Mouse (Mus musculus) left cerebral cortex, postnatal 25 days (tissue): ENCODE results near the gene Akain1. TPM values are rescaled to one million over a fixed set of nuclear protein-coding genes. Genes with fewer than 3 reads are reported as not detected.

Source experiments
- DNase-seq, 2 experiments: peaks; one replicate each; pipeline ENCODE4 v3.0.0; 2022; ENCODE audit warnings: low spot score in 2 of 2, mixed read lengths in 1 of 2
- intact Hi-C: fragments of 180-260 bp; cut with DNase I; formaldehyde crosslinking; loops from one replicate; pipeline ENCODE4 v1.15.1; 2025
- total RNA-seq, 2 experiments: library from RNA; stranded (reverse); gene quantifications; 2 replicates each; pipeline ENCODE4 v1.2.3; 2021

Akain1 gene
- 1 to 10 TPM; 4.6 to 4.7 TPM for total RNA-seq

DNA sequence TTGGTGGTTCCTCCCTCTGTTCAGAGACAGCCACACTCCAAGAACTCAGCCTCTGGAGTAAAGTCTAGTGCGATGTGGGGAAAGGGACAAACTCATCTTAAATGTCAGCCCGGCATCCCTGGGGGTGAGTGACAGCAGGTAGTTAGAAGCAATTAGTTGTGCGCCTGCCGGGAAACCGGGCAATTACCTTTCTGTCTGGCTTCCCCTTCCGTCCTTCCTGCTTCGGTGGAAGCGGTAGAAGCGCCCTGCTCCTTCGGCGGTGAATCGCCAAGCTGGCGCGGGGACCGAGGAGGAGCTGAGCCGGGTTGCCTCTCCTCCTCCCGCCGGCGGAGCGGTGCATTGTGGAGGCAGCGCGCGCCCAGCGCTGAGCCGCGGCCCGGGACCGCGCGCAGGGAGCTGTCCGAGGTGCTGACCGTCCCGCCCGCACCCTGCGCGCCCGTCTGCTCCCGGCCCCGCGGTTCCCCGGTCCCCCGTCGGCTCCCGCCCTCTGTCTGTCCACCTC lies at the start of gene Akain1:
Gene Akain1, plus strand, starts transcription at position 337 of the 502 bp plus-strand sequence.
- peak; percentile 40 to 45 for DNase-seq
- intact Hi-C loops = no loop called here

DNA sequence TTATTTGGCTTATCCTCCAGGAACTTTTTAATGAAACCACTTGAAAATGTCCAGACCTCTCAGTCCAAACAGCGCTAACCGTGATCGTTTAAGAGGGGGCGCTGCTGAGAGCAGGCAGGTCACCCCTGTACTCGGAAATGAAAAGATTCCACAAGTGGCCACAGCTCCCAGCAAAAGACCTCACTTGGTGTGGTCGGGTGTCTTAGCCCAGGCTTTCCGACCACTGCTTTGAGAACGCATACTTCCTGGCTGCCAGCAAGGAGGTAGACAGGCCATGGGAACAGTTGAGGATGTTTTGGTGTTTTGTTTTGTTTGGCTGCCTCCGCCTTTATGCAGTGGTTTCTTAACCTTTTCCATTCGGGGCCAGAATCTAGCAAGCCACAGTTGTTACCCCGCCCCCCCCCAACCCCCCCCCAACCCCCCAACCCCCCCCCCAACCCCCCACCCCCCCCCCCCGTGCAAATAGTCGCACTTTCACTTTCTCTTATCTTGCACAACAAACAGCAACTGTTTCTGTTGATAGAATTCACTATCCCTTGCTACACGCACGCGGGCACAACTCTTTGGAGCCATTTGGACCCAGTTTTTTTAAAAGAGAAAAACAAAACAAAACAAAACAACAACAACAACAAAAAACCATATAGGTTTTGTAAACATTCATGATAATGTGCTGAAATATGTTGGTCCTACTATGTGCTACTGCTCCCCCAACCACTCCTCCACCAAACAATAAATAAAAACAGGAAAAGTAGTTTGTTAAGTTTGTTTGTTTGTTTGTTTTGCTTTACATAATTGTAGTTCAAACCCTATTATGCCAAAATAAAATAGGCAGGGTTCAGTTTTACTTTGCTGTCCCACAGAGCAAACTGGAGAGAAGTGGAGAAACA lies 42.7 kb upstream of the Akain1 start:
- DNase-seq = no peak
- intact Hi-C loops = no loop called here

DNA sequence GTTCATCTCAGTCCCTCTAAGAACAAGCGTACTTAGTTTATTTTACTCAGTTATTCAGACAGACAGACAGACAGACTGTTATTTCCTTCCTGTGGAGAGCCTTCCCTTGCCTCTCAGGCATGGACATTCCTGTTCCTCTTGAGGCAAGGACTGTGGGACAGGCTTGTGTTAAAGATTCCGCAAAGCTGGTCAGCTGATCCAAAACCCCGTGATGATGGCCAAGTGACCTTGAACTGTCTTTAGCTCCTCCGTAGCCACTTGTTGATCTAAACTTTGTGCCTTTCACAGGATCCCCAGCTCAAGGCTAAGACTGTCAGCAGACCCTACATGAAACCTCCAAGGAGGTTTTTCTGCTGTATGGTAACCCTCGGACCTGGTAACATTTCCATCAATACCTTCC lies 42.0 kb upstream of the Akain1 start:
- no peak for DNase-seq
- intact Hi-C loops = no loop called here

DNA sequence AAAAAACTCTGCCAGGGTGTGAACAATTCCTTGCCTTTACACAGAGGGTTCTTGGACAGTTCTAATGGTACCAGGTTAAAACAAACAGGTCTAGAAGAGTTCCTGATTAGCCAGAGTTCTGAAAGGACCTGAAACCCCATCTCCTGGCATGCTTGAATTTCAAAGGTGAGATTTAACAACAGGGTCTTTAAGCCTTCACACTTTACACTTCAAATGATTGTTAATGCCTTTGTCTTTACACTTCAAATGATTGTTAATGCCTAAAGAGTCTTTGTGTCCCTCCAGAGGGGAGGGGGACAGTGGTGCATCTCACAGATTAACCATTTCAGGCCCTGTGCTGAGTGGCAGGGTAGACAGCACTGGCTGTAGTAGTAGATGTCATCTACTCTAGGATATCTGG lies 41.0 kb upstream of the Akain1 start:
- DNase-seq = no peak
- intact Hi-C loops = no loop called here

DNA sequence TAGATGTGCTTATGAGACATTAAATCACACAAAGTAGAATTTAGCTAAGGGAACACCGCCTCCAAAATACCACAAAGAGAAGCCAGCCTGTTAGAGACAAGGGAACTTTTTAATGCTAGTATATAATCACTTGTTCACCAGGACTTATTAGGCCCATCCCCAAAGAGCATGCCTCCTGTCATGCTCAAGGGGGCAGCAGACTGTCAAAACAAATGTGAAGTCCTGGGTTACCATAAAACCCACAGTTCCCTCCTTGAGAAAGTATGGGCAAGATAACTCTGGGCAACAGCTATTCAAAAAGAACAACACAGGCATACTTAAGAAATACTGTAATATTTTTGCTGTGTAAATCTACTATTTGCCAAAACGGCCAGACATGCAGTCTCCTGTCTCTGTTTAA lies 38.0 kb upstream of the Akain1 start:
- intact Hi-C loops = no loop called here
- no peak for DNase-seq

GRCm38 (mm10) chr17:69416163-69416562 lies 23.0 kb upstream of the Akain1 start:
- no peak for DNase-seq
- intact Hi-C loops = no loop called here

DNA sequence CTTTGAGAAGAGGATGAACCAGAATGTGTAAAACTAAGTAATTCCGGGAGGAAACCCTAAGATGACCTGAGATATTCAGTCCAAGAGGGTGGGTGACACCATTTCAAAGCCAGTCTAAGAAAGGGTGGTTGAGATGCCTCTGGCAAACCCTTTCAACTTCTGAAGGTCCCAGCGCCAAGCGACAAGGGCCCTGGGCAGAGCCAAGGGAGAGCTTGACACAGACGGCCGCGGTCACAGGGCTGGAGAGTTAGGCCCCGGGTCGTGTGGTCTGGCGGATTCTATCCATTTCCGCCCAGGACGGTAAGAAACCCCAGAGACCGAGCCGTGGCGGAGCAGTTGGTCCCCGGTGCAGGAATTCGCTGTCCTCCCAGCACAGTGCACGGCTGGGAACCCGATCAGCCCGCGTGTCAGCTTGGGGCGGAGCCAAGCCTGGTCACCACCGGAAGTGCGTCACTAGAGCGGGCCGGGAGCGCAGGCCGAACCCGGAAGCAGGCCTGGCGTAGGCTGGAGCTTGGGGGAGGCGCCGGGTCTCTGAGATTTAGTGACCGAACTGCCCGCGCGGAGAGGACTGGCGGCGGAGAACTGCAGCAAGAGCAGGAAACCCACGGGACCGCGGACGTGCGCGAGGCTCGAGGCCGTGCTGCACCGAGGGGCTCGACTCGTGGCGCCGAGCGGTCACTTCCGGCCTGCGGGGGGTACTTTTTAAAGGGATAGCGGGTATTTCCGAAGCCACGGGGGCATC lies 22.0 kb upstream of the Akain1 start:
- peak; percentile 96 to 97 for DNase-seq

GRCm38 (mm10) chr17:69417724-69418373 lies 21.3 kb upstream of the Akain1 start:
- intact Hi-C loops = loop anchor here (1.0 kb wide), 1 partner anchor 35 kb away; the partner anchor contains the start of gene Zbtb14
- no peak for DNase-seq

More for the DNA sequence above, 22.0 kb upstream of the Akain1 start:
- intact Hi-C loops = loop anchor here (1.0 kb wide), 1 partner anchor 34 kb away; the partner anchor contains the start of gene Zbtb14

- DNase-seq = no peak
- intact Hi-C loops = no loop called here
Measured at GRCm38 (mm10) chr17:69421592-69421991, 17.5 kb upstream of the Akain1 start.

GRCm38 (mm10) chr17:69437836-69438235 lies 1.3 kb upstream of the Akain1 start:
- intact Hi-C loops = no loop called here
- DNase-seq = no peak

DNA sequence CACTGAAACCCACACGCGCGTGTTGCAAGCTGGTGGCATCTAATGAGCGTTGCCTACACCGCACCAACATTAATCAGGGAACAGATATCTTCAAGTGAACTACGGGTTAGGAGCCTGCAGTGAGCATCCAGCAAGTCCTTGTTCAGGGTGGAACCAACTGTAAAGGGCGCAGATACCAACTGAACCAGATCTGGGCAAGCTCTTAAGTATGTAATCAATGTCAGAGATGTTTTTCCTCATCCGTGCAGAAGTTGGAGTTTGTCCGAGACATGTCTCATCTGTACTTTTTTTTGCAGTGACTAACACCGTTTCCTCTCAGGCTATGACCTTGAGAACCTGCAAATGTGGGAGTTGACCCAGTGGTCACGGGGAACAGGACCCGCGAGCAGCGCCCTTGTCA lies 640 bp upstream of the Akain1 start:
- intact Hi-C loops = no loop called here

DNA sequence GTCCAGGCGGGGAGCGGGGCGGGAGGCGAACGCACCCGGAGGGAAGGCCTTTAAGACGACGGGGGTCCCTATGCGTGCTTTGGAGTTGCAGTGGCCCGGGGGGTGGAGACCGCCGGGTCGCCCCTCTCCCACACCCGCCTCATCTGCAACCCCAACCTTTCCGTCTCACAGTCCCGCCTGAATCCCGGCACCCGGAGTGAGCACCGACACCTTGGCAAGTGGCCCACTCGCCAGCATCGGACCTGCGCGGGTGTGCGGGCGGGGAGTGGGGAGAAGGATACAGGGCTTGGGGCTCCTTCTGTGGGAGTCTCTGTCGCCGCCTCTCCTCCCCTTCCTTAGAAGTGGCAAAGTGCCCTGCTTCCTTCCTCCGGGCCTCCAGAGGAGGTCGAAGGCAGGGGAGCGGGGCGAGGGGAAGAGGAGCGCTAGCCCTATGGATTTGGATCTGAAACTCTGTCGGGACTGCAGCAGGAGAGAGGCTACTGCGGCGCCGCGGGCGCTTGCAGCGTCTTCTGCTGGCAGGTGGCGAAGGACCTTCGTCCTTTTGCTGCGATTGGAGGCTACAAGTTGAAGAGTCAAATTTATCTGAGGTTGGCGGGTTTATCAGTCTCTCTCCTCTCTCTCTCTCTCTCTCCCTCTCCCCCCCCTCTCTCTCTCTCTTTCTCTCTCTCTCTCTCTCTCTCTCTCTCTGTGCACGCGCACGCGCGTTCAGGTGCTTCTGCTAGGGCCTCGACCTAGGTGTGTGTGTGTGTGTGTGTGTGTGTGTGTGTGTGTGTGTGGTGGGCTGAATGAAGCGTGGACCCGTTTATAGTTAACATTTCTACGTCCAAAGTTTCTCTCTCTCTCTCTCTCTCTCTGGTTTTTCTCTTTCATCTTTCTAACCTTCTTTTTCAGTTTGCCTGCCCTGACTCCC lies 700 bp downstream of the Akain1 start:
- intact Hi-C loops = no loop called here
- peak; percentile 17 to 29 for DNase-seq

More for the DNA sequence above, 640 bp upstream of the Akain1 start:
- DNase-seq = no peak

DNA sequence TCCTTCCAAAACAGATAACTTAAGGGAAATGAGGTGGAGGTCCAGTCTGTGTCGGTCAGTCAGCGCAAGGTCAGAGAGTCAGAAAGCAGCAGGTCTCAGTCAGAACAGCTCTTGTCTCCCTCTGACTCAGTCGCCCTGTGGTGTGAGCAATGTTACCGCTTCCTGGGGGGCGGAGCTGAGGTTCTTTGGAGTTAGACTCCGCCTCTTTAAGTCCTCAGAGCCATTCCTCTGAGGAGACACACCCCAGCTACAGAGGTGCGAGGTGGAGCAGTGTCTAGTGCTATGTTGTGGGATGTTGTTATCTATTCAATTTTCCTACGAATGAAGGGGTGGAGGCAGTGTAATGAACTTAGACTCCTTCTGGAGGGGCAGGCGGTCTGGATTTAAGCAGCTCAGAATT lies 1.9 kb downstream of the Akain1 start:
- no peak for DNase-seq
- intact Hi-C loops = no loop called here

DNA sequence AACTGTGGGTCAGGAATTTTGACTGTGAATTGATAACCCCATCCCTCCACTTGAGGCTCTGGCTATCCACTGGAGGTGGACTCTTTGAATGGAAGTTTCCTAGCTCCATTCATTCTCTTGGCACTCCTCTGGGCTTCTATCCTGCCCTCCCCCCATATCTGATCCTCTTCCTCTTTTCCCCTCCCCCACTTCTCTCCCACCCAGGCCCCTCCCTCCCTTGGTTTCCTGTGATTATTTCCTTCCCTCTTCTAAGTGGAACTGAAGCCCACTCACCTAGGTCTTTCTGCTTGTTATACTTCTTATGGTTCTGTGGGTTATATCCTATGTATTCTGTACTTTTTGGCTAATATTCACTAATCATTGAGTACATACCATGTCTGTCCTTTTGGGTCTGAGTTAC lies 9.6 kb downstream of the Akain1 start:
- intact Hi-C loops = no loop called here
- no peak for DNase-seq

DNA sequence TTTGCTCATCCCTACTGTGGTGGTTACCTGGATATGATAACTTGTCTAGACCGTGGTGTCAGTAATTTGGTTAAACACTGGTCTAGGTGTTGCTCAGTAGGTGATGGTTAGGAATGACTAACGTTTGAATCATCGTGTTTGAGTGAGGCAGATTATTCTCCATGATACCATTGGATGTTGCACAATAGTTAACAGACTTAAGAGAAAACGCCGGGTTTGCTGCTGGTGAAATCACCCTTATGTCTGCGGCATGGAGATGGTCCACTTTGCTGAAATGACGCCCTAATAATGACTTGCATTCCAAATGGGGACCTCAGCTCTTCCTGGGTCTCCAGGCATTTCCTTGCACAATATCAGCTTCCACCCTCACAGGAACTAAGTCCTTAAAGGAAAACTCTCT lies 22.6 kb downstream of the Akain1 start:
- intact Hi-C loops = no loop called here
- DNase-seq = no peak

DNA sequence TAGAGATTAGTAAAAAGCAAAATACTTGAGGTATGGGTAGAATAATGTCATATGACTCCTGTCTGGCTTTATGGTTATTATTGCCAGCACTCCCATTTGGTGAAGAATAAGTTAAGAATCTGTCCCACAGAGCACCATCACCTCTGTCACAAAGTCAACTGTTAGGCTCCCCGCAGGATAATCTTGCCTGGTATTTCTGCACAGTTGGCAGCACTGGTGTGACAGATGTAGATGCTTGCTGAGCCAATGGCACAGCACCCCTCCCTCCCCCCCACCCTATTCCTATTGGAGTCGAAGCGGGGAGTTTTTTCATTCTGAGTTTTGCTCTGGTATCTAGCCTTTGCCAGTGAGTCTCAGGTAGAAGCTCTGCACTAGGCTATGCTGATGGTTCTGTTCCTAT lies 23.9 kb downstream of the Akain1 start:
- no peak for DNase-seq

DNA sequence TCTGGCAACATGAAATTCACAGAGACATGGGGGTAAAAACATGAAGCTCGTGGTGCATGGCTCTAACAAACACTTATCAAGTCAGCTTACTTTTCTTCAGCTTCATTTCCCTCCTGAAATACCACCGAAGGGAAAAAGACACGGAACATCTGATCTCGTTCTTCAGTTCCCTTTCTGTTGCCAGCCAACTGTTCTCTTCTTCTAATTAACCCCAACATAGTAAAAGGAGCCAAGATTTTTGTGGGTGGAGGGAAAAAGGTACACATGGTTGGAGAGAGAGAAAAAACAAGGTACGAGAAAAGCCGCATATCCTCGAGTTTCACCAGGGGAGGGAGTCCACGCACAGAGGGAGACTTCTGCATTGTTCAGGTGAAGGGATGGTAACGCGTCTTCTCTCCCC lies 32.0 kb downstream of the Akain1 start:
- DNase-seq = peak; percentile 11 to 45
- intact Hi-C loops = no loop called here

More for the DNA sequence above, 23.9 kb downstream of the Akain1 start:
- intact Hi-C loops = no loop called here

- no peak for DNase-seq
- intact Hi-C loops = no loop called here
Measured at GRCm38 (mm10) chr17:69472401-69472800, 33.3 kb downstream of the Akain1 start.

GRCm38 (mm10) chr17:69474084-69474483 lies 35.0 kb downstream of the Akain1 start:
- DNase-seq = no peak
- intact Hi-C loops = no loop called here
